Mouse (Mus musculus) midbrain, embryonic 11.5 days (tissue): ENCODE data around the gene Ppp3ca. TPM values are rescaled to one million over a fixed set of nuclear protein-coding genes. Genes with fewer than 3 reads are reported as not detected.
A peak's percentile ranks its signal among the peaks of the same experiment; 100 is the strongest.

Source experiments
- ATAC-seq: fragments of 200-750 bp; cut with Nextera tagmentation; 2 replicates; pipeline ENCODE4 v1.8.0; 2017; ENCODE audit warnings: moderate TSS enrichment, moderate library complexity; ENCODE audit not compliant: low FRiP score
- DNase-seq: peaks from one replicate; pipeline ENCODE4 v3.0.0; 2015; ENCODE audit warnings: low spot score; ENCODE audit errors: missing footprints
- H3K27ac ChIP-seq: fragments of 300-500 bp; sonication (generic); 2 replicates; pipeline ENCODE4 v1.5.1; 2014; ENCODE audit warnings: low read depth, low read length
- H3K27me3 ChIP-seq: fragments of 300-500 bp; sonication (generic); 2 replicates; pipeline ENCODE4 v1.6.1; 2014; ENCODE audit warnings: mild to moderate bottlenecking, low read length, moderate library complexity, mixed read lengths; ENCODE audit not compliant: control insufficient read depth, insufficient read depth
- H3K36me3 ChIP-seq: fragments of 300-500 bp; sonication (generic); 2 replicates; pipeline ENCODE4 v1.6.1; 2014; ENCODE audit warnings: mild to moderate bottlenecking, low read length, moderate library complexity, mixed read lengths; ENCODE audit not compliant: control insufficient read depth, insufficient read depth
- H3K4me1 ChIP-seq: fragments of 300-500 bp; sonication (generic); 2 replicates; pipeline ENCODE4 v1.6.1; 2014; ENCODE audit warnings: low read length; ENCODE audit not compliant: control insufficient read depth, insufficient read depth
- H3K4me2 ChIP-seq: fragments of 300-500 bp; sonication (generic); 2 replicates; pipeline ENCODE4 v1.6.1; 2014; ENCODE audit warnings: mild to moderate bottlenecking, moderate library complexity
- H3K4me3 ChIP-seq: fragments of 300-500 bp; sonication (generic); 2 replicates; pipeline ENCODE4 v1.5.1; 2014; ENCODE audit warnings: low read depth, low read length
- H3K9ac ChIP-seq: fragments of 300-500 bp; sonication (generic); 2 replicates; pipeline ENCODE4 v1.6.1; 2014; ENCODE audit warnings: low read length
- H3K9me3 ChIP-seq: fragments of 300-500 bp; sonication (generic); 2 replicates; pipeline ENCODE4 v1.6.1; 2016; ENCODE audit warnings: low read length; ENCODE audit not compliant: control insufficient read depth
- WGBS: fragments of 180-500 bp; shearing (Covaris S2); extraction: QIAGEN DNeasy Blood & Tissue Kit; methylation state at CpG from one replicate; pipeline ENCODE4 v1.1.7; 2014; 5-methylcytosine and 5-hydroxymethylcytosine counted together
- polyA plus RNA-seq: library from polyadenylated mRNA; unstranded; fragments of >200 nt; fragmentation: Nextera tagmentation; extraction: Ambion mirVana; gene quantifications from 2 replicates; pipeline ENCODE4 v1.2.1, GENCODE M21; 2014

Ppp3ca gene
- polyA plus RNA-seq, 1 experiment from 2014 or later: 57.8 TPM

- no peaks in the 10 kb centered on the region for H3K9me3 ChIP-seq
- H3K27ac ChIP-seq: no peak overlapping the region
- peak; percentile 71 for ATAC-seq
Measured at GRCm38 (mm10) chr3:136700447-136701009, 30.6 kb downstream of the Ppp3ca start.

DNA sequence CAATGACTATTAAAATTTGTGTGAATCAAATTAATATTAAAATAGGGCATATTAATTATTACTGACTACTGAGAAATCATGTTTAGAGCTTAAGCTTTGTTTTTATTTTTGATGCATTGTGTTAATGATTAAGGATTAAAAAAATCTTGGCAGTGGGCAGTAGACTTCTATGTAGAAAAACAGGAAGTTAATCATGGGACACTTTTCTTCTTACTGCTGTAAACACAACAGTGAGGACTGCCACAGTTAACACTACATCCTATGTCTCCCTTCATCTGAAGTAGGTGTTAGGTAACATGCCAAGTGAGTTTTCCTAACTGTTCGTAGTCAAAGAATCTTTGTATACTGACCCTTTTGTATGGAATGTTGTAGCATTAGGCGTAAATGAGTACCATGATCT is 32.9 kb downstream of the Ppp3ca start:
- Histone ChIP-seq H3K4me1 (no peaks in the 10 kb centered on the region), H3K9me3 (no peaks in the 10 kb centered on the region), H3K4me3 (no peak overlapping the region), H3K4me2 (no peak overlapping the region), H3K36me3 (no peaks in the 10 kb centered on the region), H3K27ac (no peak overlapping the region), H3K9ac (no peak overlapping the region), H3K27me3 (no peaks in the 10 kb centered on the region)
- 85% methylated on average over 2 of the region's 2 CpGs for WGBS
- DNase-seq (no peak), ATAC-seq (no peak)

More at GRCm38 (mm10) chr3:136700447-136701009, 30.6 kb downstream of the Ppp3ca start:
- 73% methylated on average over 11 of the region's 11 CpGs for WGBS
- H3K36me3 ChIP-seq: no peaks in the 10 kb centered on the region
- H3K4me2 ChIP-seq: no peak overlapping the region
- DNase-seq: no peak
- H3K9ac ChIP-seq: no peak overlapping the region
- no peaks in the 10 kb centered on the region for H3K4me1 ChIP-seq
- H3K27me3 ChIP-seq: no peaks in the 10 kb centered on the region
- no peak overlapping the region for H3K4me3 ChIP-seq

GRCm38 (mm10) chr3:136704515-136705247 is 34.8 kb downstream of the Ppp3ca start:
- H3K36me3 ChIP-seq: no peaks in the 10 kb centered on the region
- H3K27me3 ChIP-seq: no peaks in the 10 kb centered on the region
- no peaks in the 10 kb centered on the region for H3K9me3 ChIP-seq
- WGBS: 81% methylated on average over 12 of the region's 12 CpGs
- no peak for ATAC-seq
- no peaks in the 10 kb centered on the region for H3K4me1 ChIP-seq
- H3K4me2 ChIP-seq: no peak overlapping the region
- no peak overlapping the region for H3K4me3 ChIP-seq
- DNase-seq: no peak
- no peak overlapping the region for H3K27ac ChIP-seq
- no peak overlapping the region for H3K9ac ChIP-seq

GRCm38 (mm10) chr3:136706048-136706447 is 36.1 kb downstream of the Ppp3ca start:
- H3K9ac ChIP-seq: no peak overlapping the region
- H3K4me1 ChIP-seq: no peaks in the 10 kb centered on the region
- H3K4me3 ChIP-seq: no peak overlapping the region
- no peak overlapping the region for H3K27ac ChIP-seq
- 82% methylated on average over 4 of the region's 4 CpGs for WGBS
- no peaks in the 10 kb centered on the region for H3K36me3 ChIP-seq
- DNase-seq (no peak), ATAC-seq (no peak)
- no peaks in the 10 kb centered on the region for H3K9me3 ChIP-seq
- no peak overlapping the region for H3K4me2 ChIP-seq
- H3K27me3 ChIP-seq: no peaks in the 10 kb centered on the region

DNA sequence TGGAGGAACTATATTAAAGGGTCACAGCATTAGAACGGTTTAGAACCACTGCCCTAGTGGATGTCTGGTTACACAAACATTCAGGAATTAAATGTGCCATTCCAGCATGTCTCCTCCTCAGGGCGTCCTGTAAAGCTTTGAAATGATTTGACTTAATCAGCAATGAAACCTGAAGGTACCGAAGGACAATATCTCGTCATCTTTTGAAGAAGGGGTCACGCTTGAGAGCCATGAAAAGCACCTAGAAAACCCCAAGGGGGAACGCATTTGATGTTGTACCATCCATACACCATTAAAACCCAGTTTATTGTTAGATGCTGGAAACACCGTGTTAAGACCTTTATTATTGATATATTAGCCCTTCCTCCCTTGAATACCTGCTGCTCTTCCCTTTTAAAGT is 36.8 kb downstream of the Ppp3ca start:
- H3K9me3 ChIP-seq: no peaks in the 10 kb centered on the region
- no peak overlapping the region for H3K9ac ChIP-seq
- no peak for DNase-seq
- no peaks in the 10 kb centered on the region for H3K36me3 ChIP-seq
- no peak overlapping the region for H3K4me3 ChIP-seq
- no peak for ATAC-seq
- no peaks in the 10 kb centered on the region for H3K27me3 ChIP-seq
- no peak overlapping the region for H3K27ac ChIP-seq
- 76% methylated on average over 7 of the region's 7 CpGs for WGBS
- H3K4me1 ChIP-seq: no peaks in the 10 kb centered on the region
- no peak overlapping the region for H3K4me2 ChIP-seq

- DNase-seq (no peak), ATAC-seq (no peak)
- no peak overlapping the region for H3K27ac ChIP-seq
- no peak overlapping the region for H3K9ac ChIP-seq
- no peaks in the 10 kb centered on the region for H3K4me1 ChIP-seq
- H3K9me3 ChIP-seq: no peaks in the 10 kb centered on the region
- 50% methylated on average over 3 of the region's 3 CpGs for WGBS
- H3K4me3 ChIP-seq: no peak overlapping the region
- H3K27me3 ChIP-seq: no peaks in the 10 kb centered on the region
- H3K36me3 ChIP-seq: no peaks in the 10 kb centered on the region
- no peak overlapping the region for H3K4me2 ChIP-seq
Measured at GRCm38 (mm10) chr3:136707222-136708019, 37.5 kb downstream of the Ppp3ca start.

DNA sequence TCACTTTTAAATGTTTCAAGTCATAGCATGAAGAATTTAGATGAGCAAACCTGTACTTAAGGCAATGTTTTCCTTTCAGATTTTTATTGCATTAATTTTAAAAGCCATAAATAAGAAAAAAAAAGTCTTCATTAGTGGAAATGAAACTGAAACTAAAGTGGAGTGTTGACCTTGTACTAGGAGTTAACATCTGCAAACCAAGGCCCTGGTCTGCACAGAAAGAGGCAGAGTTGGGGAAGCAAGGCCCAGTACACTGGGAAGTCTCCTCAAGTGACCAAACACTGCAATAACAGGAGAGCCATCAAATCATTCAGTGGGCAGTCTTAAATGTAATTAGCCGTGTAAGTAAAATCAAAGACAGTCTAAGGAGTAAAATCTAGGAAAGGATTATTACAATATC is 38.3 kb downstream of the Ppp3ca start:
- H3K27ac ChIP-seq: no peak overlapping the region
- ATAC-seq: no peak
- H3K36me3 ChIP-seq: no peaks in the 10 kb centered on the region
- H3K4me1 ChIP-seq: no peaks in the 10 kb centered on the region
- no peak for DNase-seq
- WGBS: 77% methylated on average over 1 of the region's 1 CpGs
- no peaks in the 10 kb centered on the region for H3K27me3 ChIP-seq
- no peak overlapping the region for H3K4me2 ChIP-seq
- H3K4me3 ChIP-seq: no peak overlapping the region
- no peak overlapping the region for H3K9ac ChIP-seq
- H3K9me3 ChIP-seq: no peaks in the 10 kb centered on the region

GRCm38 (mm10) chr3:136710310-136710906 is 40.5 kb downstream of the Ppp3ca start:
- Histone ChIP-seq H3K36me3 (no peaks in the 10 kb centered on the region), H3K4me1 (no peaks in the 10 kb centered on the region), H3K9me3 (no peaks in the 10 kb centered on the region), H3K4me2 (no peak overlapping the region), H3K27me3 (no peaks in the 10 kb centered on the region), H3K4me3 (no peak overlapping the region), H3K27ac (no peak overlapping the region), H3K9ac (no peak overlapping the region)
- WGBS: 66% methylated on average over 10 of the region's 10 CpGs
- DNase-seq: no peak
- ATAC-seq: no peak
